Mouse (Mus musculus) neural tube, embryonic 13.5 days (tissue): ENCODE measurements around the gene Eea1. TPM values are rescaled to one million over a fixed set of nuclear protein-coding genes. Genes with fewer than 3 reads are reported as not detected.

Experiments
- ATAC-seq: fragments of 200-750 bp; cut with Nextera tagmentation; 2 replicates; pipeline ENCODE4 v1.8.0; 2017; ENCODE audit warnings: low read depth, mild to moderate bottlenecking, moderate TSS enrichment, moderate library complexity
- H3K27ac ChIP-seq: fragments of 300-500 bp; sonication (generic); replicated peaks from 2 replicates; pipeline ENCODE4 v1.5.1; 2015; ENCODE audit warnings: moderate library complexity, mild to moderate bottlenecking, inconsistent platforms
- H3K27me3 ChIP-seq: fragments of 300-500 bp; sonication (generic); 2 replicates; pipeline ENCODE4 v1.6.1; 2015; ENCODE audit warnings: mild to moderate bottlenecking, inconsistent platforms
- H3K36me3 ChIP-seq: fragments of 300-500 bp; sonication (generic); 2 replicates; pipeline ENCODE4 v1.6.1; 2015; ENCODE audit warnings: mild to moderate bottlenecking, inconsistent platforms
- H3K4me1 ChIP-seq: fragments of 300-500 bp; sonication (generic); replicated peaks from 2 replicates; pipeline ENCODE4 v1.6.1; 2015; ENCODE audit warnings: inconsistent platforms
- H3K4me2 ChIP-seq: fragments of 300-500 bp; sonication (generic); 2 replicates; pipeline ENCODE4 v1.6.1; 2015; ENCODE audit warnings: inconsistent platforms, mild to moderate bottlenecking, moderate library complexity
- H3K4me3 ChIP-seq: fragments of 300-500 bp; sonication (generic); 2 replicates; pipeline ENCODE4 v1.5.1; 2015; ENCODE audit warnings: mild to moderate bottlenecking, inconsistent platforms
- H3K9ac ChIP-seq: fragments of 300-500 bp; sonication (generic); 2 replicates; pipeline ENCODE4 v1.6.1; 2015; ENCODE audit warnings: moderate library complexity, mild to moderate bottlenecking, inconsistent platforms
- H3K9me3 ChIP-seq: fragments of 300-500 bp; sonication (generic); 2 replicates; pipeline ENCODE4 v1.6.1; 2016; ENCODE audit warnings: inconsistent platforms
- WGBS: fragments of 180-500 bp; shearing (Covaris S2); methylation state at CpG from one replicate; pipeline ENCODE4 v1.1.7; 2015; 5-methylcytosine and 5-hydroxymethylcytosine counted together
- polyA plus RNA-seq: library from polyadenylated mRNA; unstranded; fragments of >200 nt; fragmentation: Nextera tagmentation; extraction: Ambion mirVana; gene quantifications from 2 replicates; pipeline ENCODE4 v1.2.1, GENCODE M21; 2015

Gene Eea1
- polyA plus RNA-seq, 1 experiment from 2014 or later: 20.5 TPM

DNA sequence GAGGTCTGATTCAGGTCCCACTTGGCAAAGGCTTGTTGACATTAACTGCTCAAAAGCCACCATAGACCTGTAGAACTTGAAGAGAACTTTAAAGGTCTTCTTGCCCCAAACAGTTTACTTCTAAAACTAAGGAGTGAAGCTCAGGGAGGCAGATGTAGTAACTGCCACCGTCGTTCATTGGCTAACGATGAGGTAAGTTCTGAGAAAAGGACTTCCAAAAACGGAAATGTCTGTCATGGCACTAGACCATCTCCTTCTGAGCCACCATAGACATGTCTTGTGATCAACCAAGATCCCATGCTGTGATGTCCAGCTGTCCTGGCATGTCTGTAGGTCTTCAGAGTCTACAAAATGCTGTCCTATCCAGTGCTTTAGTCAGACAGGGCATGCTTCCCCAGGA lies 139.4 kb downstream of the Eea1 start:
- Histone ChIP-seq H3K9ac (no peak overlapping the region), H3K36me3 (no peaks in the 10 kb centered on the region)

DNA sequence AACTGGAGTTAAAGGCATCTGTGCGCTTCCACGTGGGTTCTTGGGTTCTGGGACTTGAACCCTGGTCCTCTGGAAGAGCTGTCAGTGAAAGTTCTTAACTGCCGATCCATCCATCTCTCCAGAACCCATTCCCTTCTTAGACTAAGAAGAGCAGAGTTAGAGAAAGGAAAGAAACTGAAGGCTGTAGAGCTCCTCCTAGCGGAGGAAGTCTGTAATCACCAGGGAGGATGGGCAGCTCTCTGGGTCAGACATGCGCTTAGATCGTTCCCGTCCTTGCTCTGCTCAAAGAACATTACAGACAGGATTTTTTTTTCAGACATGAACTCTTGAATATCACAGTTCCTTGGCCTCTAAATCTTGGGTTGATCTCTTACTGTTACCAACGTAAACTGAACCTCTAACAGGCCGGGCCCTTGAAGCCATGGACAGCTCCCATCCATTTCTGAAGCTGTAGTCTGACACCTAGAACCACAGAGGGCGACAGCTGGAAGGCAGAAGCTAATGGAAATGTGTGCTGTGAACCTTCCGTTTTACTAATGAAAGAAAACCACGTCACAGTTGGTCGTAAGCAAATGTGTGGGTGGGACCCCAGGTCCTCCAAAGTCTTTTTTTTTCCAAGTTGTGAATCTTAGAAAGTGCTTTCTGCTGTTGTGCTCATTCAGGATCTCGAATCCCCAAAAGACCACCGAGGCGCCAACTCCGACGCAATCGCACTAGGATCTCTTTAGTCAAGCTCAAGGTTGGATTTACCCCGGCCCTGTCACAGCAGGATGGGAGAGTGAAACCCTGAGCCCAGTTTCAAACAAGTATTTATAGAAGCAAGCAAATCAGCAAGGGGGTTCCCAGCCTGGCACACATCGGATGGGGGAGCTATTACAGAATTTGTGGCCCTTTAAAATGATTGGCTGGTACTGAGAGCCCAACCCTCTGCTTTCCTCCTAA lies 140.3 kb downstream of the Eea1 start:
- no peak overlapping the region for H3K27ac ChIP-seq
- H3K4me3 ChIP-seq: no peak overlapping the region
- H3K9ac ChIP-seq: no peak overlapping the region
- ATAC-seq: no peak
- no peaks in the 10 kb centered on the region for H3K27me3 ChIP-seq
- H3K36me3 ChIP-seq: no peaks in the 10 kb centered on the region
- H3K9me3 ChIP-seq: no peaks in the 10 kb centered on the region
- 66% methylated on average over 21 of the region's 21 CpGs for WGBS
- peaks cover 13% of the 10 kb centered on the region for H3K4me1 ChIP-seq
- no peak overlapping the region for H3K4me2 ChIP-seq

More for the DNA sequence above, 139.4 kb downstream of the Eea1 start:
- Histone ChIP-seq H3K4me3 (no peak overlapping the region), H3K4me2 (no peak overlapping the region), H3K27ac (no peak overlapping the region), H3K4me1 (peaks cover 16% of the 10 kb centered on the region), H3K27me3 (no peaks in the 10 kb centered on the region), H3K9me3 (no peaks in the 10 kb centered on the region)
- WGBS: 96% methylated on average over 4 of the region's 4 CpGs
- no peak for ATAC-seq

DNA sequence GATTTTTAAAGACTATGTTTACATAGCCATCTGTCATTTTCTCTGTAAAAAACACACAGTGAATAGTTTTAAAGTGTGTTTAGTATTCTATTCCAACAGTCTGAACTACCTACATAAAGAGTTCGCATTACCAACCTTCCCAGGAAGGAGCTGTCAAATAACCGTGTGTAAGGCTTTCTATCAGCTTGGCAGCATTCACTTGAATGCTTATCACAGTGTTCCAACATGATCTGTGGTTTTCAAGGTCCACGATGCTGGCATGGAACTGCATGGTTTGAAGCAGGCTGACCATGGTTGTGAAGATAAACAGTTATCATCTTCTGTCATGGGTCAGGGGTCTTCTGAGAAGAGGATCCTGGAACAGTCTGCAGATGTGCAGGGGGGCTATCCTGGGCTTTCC lies 141.8 kb downstream of the Eea1 start:
- H3K4me3 ChIP-seq: no peak overlapping the region
- peaks cover 4% of the 10 kb centered on the region; the same call in 1 of the 2 replicates for H3K4me1 ChIP-seq
- H3K9me3 ChIP-seq: no peaks in the 10 kb centered on the region
- H3K36me3 ChIP-seq: no peaks in the 10 kb centered on the region
- WGBS: 92% methylated on average over 3 of the region's 3 CpGs
- no peak overlapping the region for H3K9ac ChIP-seq
- no peak for ATAC-seq
- H3K27me3 ChIP-seq: no peaks in the 10 kb centered on the region
- H3K27ac ChIP-seq: no peak overlapping the region
- no peak overlapping the region for H3K4me2 ChIP-seq

DNA sequence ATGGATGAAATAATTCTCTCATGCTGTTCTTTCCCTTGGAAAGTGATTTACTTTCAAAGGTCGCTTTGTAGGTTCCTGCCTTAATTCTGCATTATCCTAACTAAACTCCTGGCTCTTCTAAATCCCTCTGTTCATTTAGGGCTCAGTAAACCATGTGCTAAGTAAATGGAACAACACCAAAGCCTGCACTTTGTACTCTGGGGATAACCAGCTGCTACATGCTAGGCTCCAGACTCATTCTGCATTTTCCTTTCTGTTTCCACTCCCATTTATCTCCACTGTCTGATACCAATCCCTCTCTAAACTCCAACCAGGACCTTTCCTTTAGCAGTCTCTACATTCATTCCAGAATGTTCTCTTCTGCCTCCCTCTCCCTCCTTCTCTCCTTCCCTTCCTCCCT lies 149.3 kb downstream of the Eea1 start:
- H3K4me3 ChIP-seq: no peak overlapping the region
- H3K27ac ChIP-seq: no peak overlapping the region
- no peaks in the 10 kb centered on the region for H3K27me3 ChIP-seq
- no peaks in the 10 kb centered on the region for H3K9me3 ChIP-seq
- ATAC-seq: no peak
- H3K4me1 ChIP-seq: peaks cover 15% of the 10 kb centered on the region
- no peaks in the 10 kb centered on the region for H3K36me3 ChIP-seq
- no peak overlapping the region for H3K9ac ChIP-seq
- H3K4me2 ChIP-seq: no peak overlapping the region
- WGBS: 82% methylated on average over 1 of the region's 1 CpGs

DNA sequence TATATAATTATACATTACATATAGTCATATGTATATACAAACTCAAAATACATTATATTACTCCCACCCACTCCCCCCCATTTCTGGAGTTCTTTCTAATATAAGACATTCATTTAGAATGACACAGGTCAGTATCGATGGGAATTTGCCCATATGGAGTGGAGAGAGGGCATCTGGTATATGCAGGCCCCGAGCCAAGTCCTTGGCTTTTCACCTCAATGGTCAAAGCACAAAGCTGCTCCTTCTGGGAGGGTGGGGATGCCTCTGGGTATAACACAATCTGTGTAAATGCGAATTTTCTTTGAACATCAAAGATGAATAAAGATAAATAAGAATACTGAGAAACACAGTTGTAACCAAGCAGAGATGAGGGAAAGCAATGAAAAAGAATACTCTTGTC lies 149.9 kb downstream of the Eea1 start:
- Histone ChIP-seq H3K27me3 (no peaks in the 10 kb centered on the region), H3K9me3 (no peaks in the 10 kb centered on the region), H3K9ac (no peak overlapping the region), H3K4me1 (peaks cover 15% of the 10 kb centered on the region), H3K4me3 (no peak overlapping the region), H3K27ac (no peak overlapping the region), H3K36me3 (no peaks in the 10 kb centered on the region), H3K4me2 (no peak overlapping the region)
- no peak for ATAC-seq
- WGBS: 70% methylated on average over 3 of the region's 3 CpGs

DNA sequence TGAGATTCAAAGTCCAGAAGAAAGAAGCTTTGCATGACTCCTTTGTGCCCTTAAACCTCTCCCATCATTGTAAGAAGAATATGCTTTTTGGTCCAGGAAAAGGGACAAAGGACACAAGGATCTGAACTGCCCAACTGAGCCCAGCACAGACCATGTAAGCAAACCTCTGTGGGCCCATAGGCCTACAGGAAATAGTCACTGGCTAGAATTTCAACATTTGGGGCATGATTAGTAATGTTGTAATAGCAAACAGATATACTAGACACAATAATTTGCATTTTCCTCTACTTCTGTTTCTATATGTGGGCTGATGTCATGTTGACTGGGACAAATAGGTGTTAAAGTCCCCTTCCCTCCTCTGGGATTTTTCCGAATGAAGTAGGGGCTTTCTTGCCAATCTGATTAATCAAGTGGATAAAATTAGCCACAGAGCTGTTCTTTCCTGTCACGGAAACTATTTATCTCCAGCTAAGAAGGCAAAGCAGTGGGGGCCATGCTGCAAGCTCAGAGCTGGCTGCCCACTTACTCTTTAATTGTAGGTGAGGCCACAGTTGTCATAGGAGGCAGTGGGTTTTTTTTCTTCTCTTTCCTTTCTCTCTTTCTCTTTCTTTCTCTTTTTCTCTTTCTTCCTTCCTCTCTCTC lies 153.6 kb downstream of the Eea1 start:
- Histone ChIP-seq H3K4me3 (no peak overlapping the region), H3K4me2 (no peak overlapping the region), H3K36me3 (no peaks in the 10 kb centered on the region), H3K27me3 (no peaks in the 10 kb centered on the region), H3K9me3 (no peaks in the 10 kb centered on the region), H3K27ac (no peak overlapping the region), H3K9ac (no peak overlapping the region), H3K4me1 (peaks cover 15% of the 10 kb centered on the region)
- WGBS: 50% methylated on average over 2 of the region's 2 CpGs
- no peak for ATAC-seq

DNA sequence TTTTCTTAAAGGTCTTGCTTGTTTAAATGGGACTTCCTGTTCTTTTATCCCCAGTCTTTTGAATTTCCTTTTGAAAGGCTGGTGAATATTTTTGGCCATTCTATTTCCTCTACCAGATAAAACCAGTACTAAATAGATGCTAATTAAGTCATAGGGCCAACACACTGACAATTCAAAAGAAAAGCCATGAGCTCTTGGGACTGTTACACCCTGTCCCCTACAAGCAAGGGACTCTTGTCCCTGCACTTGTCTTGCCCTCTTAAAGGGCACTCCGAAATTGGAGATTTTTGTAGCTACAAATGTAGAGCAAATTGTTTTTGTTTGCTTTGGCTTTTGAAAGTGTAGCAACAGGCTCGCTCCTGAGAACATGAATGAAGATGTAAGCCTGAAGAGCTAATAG lies 154.1 kb downstream of the Eea1 start:
- Histone ChIP-seq H3K4me1 (peaks cover 13% of the 10 kb centered on the region), H3K9ac (no peak overlapping the region), H3K9me3 (no peaks in the 10 kb centered on the region), H3K4me3 (no peak overlapping the region), H3K4me2 (no peak overlapping the region), H3K27ac (no peak overlapping the region), H3K27me3 (no peaks in the 10 kb centered on the region), H3K36me3 (no peaks in the 10 kb centered on the region)
- ATAC-seq: no peak
- WGBS: 71% methylated on average over 2 of the region's 2 CpGs

Other genes with a start within 250 kb of the Eea1 start
- gene Gm33543, start 97.7 kb upstream of the Eea1 start, polyA plus RNA-seq: not detected in 2 replicates
- not detected in 2 replicates for gene Gm5426, start 196.0 kb downstream of the Eea1 start, polyA plus RNA-seq